Mouse (Mus musculus): ENCODE data around the gene Ppip5k2. TPM values are rescaled to one million over a fixed set of nuclear protein-coding genes. Genes with fewer than 3 reads are reported as not detected.

Gene Ppip5k2
- polyA plus RNA-seq, 1 experiment from 2014 or later, result 55.3 TPM

- H3K4me2 ChIP-seq (replicated peaks), result no peak overlapping the region
- WGBS, result 92% methylated on average over 3 of the region's 3 CpGs
- peaks cover 57% of the 10 kb centered on the region for H3K36me3 ChIP-seq
- H3K4me1 ChIP-seq, result no peaks in the 10 kb centered on the region
- no peaks in the 10 kb centered on the region for H3K9me3 ChIP-seq
- H3K27ac ChIP-seq, result no peak overlapping the region
- H3K4me3 ChIP-seq, result no peak overlapping the region
- no peak for ATAC-seq (ENCODE audit: low FRiP score, low read depth)
- H3K9ac ChIP-seq, result no peak overlapping the region
- no peaks in the 10 kb centered on the region for H3K27me3 ChIP-seq (replicated peaks)
Measured at GRCm38 (mm10) chr1:97748163-97748562, 22.0 kb downstream of the Ppip5k2 start.

- no peaks in the 10 kb centered on the region for H3K27me3 ChIP-seq (replicated peaks)
- peaks cover 52% of the 10 kb centered on the region for H3K36me3 ChIP-seq
- H3K4me2 ChIP-seq (replicated peaks), result no peak overlapping the region
- no peak overlapping the region for H3K9ac ChIP-seq
- WGBS, result 97% methylated on average over 7 of the region's 7 CpGs
- H3K27ac ChIP-seq, result no peak overlapping the region
- H3K4me3 ChIP-seq, result no peak overlapping the region
- no peaks in the 10 kb centered on the region for H3K9me3 ChIP-seq
- no peaks in the 10 kb centered on the region for H3K4me1 ChIP-seq
- no peak for ATAC-seq (ENCODE audit: low FRiP score, low read depth)
Measured at GRCm38 (mm10) chr1:97746261-97746660, 23.9 kb downstream of the Ppip5k2 start.

- Histone ChIP-seq H3K4me1 (no peaks in the 10 kb centered on the region), H3K4me2 (replicated peaks) (no peak overlapping the region), H3K27ac (no peak overlapping the region), H3K4me3 (no peak overlapping the region), H3K9ac (no peak overlapping the region), H3K27me3 (replicated peaks) (no peaks in the 10 kb centered on the region), H3K36me3 (peaks cover 53% of the 10 kb centered on the region), H3K9me3 (no peaks in the 10 kb centered on the region)
- ATAC-seq (ENCODE audit: low FRiP score, low read depth), result no peak
- 95% methylated on average over 4 of the region's 4 CpGs for WGBS
Measured at GRCm38 (mm10) chr1:97745712-97746111, 24.5 kb downstream of the Ppip5k2 start.

- no peak for ATAC-seq (ENCODE audit: low FRiP score, low read depth)
- H3K9me3 ChIP-seq, result no peaks in the 10 kb centered on the region
- H3K36me3 ChIP-seq, result peaks cover 57% of the 10 kb centered on the region
- H3K9ac ChIP-seq, result no peak overlapping the region
- no peak overlapping the region for H3K27ac ChIP-seq
- H3K4me3 ChIP-seq, result no peak overlapping the region
- WGBS, result 93% methylated on average over 1 of the region's 1 CpGs
- H3K4me2 ChIP-seq (replicated peaks), result no peak overlapping the region
- no peaks in the 10 kb centered on the region for H3K4me1 ChIP-seq
- H3K27me3 ChIP-seq (replicated peaks), result no peaks in the 10 kb centered on the region
Measured at GRCm38 (mm10) chr1:97743063-97743462, 27.1 kb downstream of the Ppip5k2 start.

- ATAC-seq (ENCODE audit: low FRiP score, low read depth), result no peak
- Histone ChIP-seq H3K27ac (no peak overlapping the region), H3K9me3 (no peaks in the 10 kb centered on the region), H3K4me3 (no peak overlapping the region), H3K36me3 (peaks cover 24% of the 10 kb centered on the region), H3K4me2 (replicated peaks) (no peak overlapping the region), H3K27me3 (replicated peaks) (no peaks in the 10 kb centered on the region), H3K4me1 (no peaks in the 10 kb centered on the region), H3K9ac (no peak overlapping the region)
- WGBS, result 82% methylated on average over 1 of the region's 1 CpGs
Measured at GRCm38 (mm10) chr1:97729339-97729738, 40.9 kb downstream of the Ppip5k2 start.

- peak; percentile 53; the same call in 1 of the 2 replicates for ATAC-seq (ENCODE audit: low FRiP score, low read depth)
- no peak overlapping the region for H3K27ac ChIP-seq
- WGBS, result 79% methylated on average over 2 of the region's 2 CpGs
- H3K9ac ChIP-seq, result no peak overlapping the region
- H3K4me2 ChIP-seq (replicated peaks), result no peak overlapping the region
- no peaks in the 10 kb centered on the region for H3K4me1 ChIP-seq
- H3K4me3 ChIP-seq, result no peak overlapping the region
- H3K9me3 ChIP-seq, result no peaks in the 10 kb centered on the region
- H3K36me3 ChIP-seq, result peaks cover 26% of the 10 kb centered on the region
- H3K27me3 ChIP-seq (replicated peaks), result no peaks in the 10 kb centered on the region
Measured at GRCm38 (mm10) chr1:97726730-97727129, 43.5 kb downstream of the Ppip5k2 start.

- H3K9ac ChIP-seq, result no peak overlapping the region
- WGBS, result 92% methylated on average over 9 of the region's 9 CpGs
- no peak overlapping the region for H3K4me3 ChIP-seq
- H3K9me3 ChIP-seq, result no peaks in the 10 kb centered on the region
- H3K27ac ChIP-seq, result no peak overlapping the region
- H3K36me3 ChIP-seq, result peaks cover 44% of the 10 kb centered on the region
- H3K4me2 ChIP-seq (replicated peaks), result no peak overlapping the region
- H3K27me3 ChIP-seq (replicated peaks), result no peaks in the 10 kb centered on the region
- peak; percentile 7; the same call in 1 of the 2 replicates for ATAC-seq (ENCODE audit: low FRiP score, low read depth)
- no peaks in the 10 kb centered on the region for H3K4me1 ChIP-seq
Measured at GRCm38 (mm10) chr1:97718440-97718839, 51.8 kb downstream of the Ppip5k2 start.

GRCm38 (mm10) chr1:97714334-97714868 is 55.8 kb downstream of the Ppip5k2 start:
- whole genome bisulfite sequencing, result 85% methylated on average over 11 of the region's 11 CpGs
- H3K9ac ChIP-seq, result no peak overlapping the region
- no peaks in the 10 kb centered on the region for H3K9me3 ChIP-seq
- H3K4me3 ChIP-seq, result no peak overlapping the region
- no peaks in the 10 kb centered on the region for H3K27me3 ChIP-seq (replicated peaks)
- no peaks in the 10 kb centered on the region for H3K4me1 ChIP-seq
- H3K36me3 ChIP-seq, result peaks cover 48% of the 10 kb centered on the region
- no peak overlapping the region for H3K27ac ChIP-seq
- no peak overlapping the region for H3K4me2 ChIP-seq (replicated peaks)
- ATAC-seq (ENCODE audit: low FRiP score, low read depth), result no peak

DNA sequence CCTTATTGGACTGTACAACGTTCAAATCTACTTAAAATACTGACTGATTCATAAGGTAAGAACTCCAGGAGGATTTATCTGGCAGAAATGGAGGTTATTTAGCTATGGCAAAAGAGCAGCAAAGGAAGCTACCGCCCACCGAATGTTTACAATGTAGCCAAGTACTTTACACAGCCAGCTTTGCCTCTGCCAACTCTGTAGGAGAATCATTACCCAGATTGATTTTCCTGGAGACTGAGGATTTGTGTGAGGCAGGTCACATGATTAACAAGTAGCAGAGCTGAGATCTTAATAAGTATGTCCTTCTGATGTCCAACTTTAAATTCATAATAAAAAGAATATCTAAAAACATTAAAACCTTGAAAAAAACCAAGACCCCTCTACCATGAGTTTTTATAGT is 59.7 kb downstream of the Ppip5k2 start:
- Histone ChIP-seq H3K4me2 (replicated peaks) (no peak overlapping the region), H3K27ac (no peak overlapping the region), H3K9me3 (no peaks in the 10 kb centered on the region), H3K4me1 (no peaks in the 10 kb centered on the region), H3K4me3 (no peak overlapping the region), H3K27me3 (replicated peaks) (no peaks in the 10 kb centered on the region), H3K9ac (no peak overlapping the region), H3K36me3 (peaks cover 38% of the 10 kb centered on the region)
- 87% methylated on average over 3 of the region's 3 CpGs for WGBS
- ATAC-seq (ENCODE audit: low FRiP score, low read depth), result no peak

GRCm38 (mm10) chr1:97705389-97705788 is 64.8 kb downstream of the Ppip5k2 start:
- Histone ChIP-seq H3K4me2 (replicated peaks) (no peak overlapping the region), H3K27me3 (replicated peaks) (no peaks in the 10 kb centered on the region), H3K4me1 (no peaks in the 10 kb centered on the region), H3K9ac (no peak overlapping the region), H3K27ac (no peak overlapping the region), H3K9me3 (no peaks in the 10 kb centered on the region), H3K36me3 (peaks cover 14% of the 10 kb centered on the region), H3K4me3 (no peak overlapping the region)
- no peak for ATAC-seq (ENCODE audit: low FRiP score, low read depth)

- H3K27ac ChIP-seq, result no peak overlapping the region
- H3K4me3 ChIP-seq, result no peak overlapping the region
- H3K4me1 ChIP-seq, result no peaks in the 10 kb centered on the region
- WGBS, result 89% methylated on average over 1 of the region's 1 CpGs
- ATAC-seq (ENCODE audit: low FRiP score, low read depth), result no peak
- no peak overlapping the region for H3K4me2 ChIP-seq (replicated peaks)
- H3K9me3 ChIP-seq, result no peaks in the 10 kb centered on the region
- peaks cover 14% of the 10 kb centered on the region for H3K36me3 ChIP-seq
- H3K27me3 ChIP-seq (replicated peaks), result no peaks in the 10 kb centered on the region
- H3K9ac ChIP-seq, result no peak overlapping the region
Measured at GRCm38 (mm10) chr1:97704646-97705045, 65.6 kb downstream of the Ppip5k2 start.

- 24% methylated on average over 11 of the region's 11 CpGs for WGBS
- Histone ChIP-seq H3K36me3 (no peaks in the 10 kb centered on the region), H3K27me3 (replicated peaks) (no peaks in the 10 kb centered on the region), H3K4me2 (replicated peaks) (no peak overlapping the region), H3K27ac (no peak overlapping the region), H3K9ac (no peak overlapping the region), H3K4me3 (no peak overlapping the region), H3K9me3 (no peaks in the 10 kb centered on the region), H3K4me1 (no peaks in the 10 kb centered on the region)
- peak; percentile 54 for ATAC-seq (ENCODE audit: low FRiP score, low read depth)
Measured at GRCm38 (mm10) chr1:97698956-97699570, 71.1 kb downstream of the Ppip5k2 start.

- ATAC-seq (ENCODE audit: low FRiP score, low read depth), result no peak
- no peak overlapping the region for H3K4me2 ChIP-seq (replicated peaks)
- no peaks in the 10 kb centered on the region for H3K36me3 ChIP-seq
- H3K9ac ChIP-seq, result no peak overlapping the region
- 98% methylated on average over 1 of the region's 1 CpGs for WGBS
- no peaks in the 10 kb centered on the region for H3K4me1 ChIP-seq
- no peaks in the 10 kb centered on the region for H3K27me3 ChIP-seq (replicated peaks)
- no peak overlapping the region for H3K27ac ChIP-seq
- H3K4me3 ChIP-seq, result no peak overlapping the region
- no peaks in the 10 kb centered on the region for H3K9me3 ChIP-seq
Measured at GRCm38 (mm10) chr1:97697273-97697672, 72.9 kb downstream of the Ppip5k2 start.

Data from neural tube, embryonic 12.5 days (tissue).